Mouse (Mus musculus): ENCODE results near the gene Tmem243. TPM values are rescaled to one million over a fixed set of nuclear protein-coding genes. Genes with fewer than 3 reads are reported as not detected.
"Not testable (repeated sequence)": the region's sequence is repeated elsewhere in the genome, so short reads cannot be mapped to it uniquely, and the experiment has no call there.

The Tmem243 gene
- total and polyA plus RNA-seq, 3 experiments: 3.5 to 14.9 TPM; not detected in 1

DNA sequence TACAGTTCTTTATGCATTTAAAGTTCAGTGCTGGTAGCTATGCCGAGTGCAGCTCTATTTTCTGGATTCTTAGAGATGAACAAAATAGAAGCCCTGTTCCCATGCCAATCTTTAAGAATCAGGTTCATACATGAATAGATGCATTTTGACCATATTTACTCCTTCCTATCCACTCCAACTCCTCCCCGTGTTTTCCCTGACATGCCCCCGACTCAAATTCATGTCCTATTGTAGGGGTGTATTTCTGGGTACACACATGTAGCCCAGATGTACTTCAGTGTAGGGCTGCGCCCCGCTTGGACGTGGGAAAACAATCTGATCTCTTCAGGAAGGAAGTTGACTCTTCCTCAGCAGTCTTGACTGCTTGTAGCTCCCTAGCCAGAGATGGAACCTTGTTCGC is 61.6 kb downstream of the Tmem243 start:
- H3K27me3 ChIP-seq (ENCODE audit: control insufficient read depth in 1 of 2, insufficient read depth in 2 of 2, low read length in 2 of 2): no peaks in the 10 kb centered on the region
- H3K4me3 ChIP-seq (ENCODE audit: control insufficient read depth in 1 of 2, insufficient read depth in 1 of 2, low read depth in 2 of 2, low read length in 2 of 2): peak overlapping the region; percentile 82 to 91
- no peaks in the 10 kb centered on the region for H3K9me3 ChIP-seq (replicated peaks; ENCODE audit: insufficient read depth, low read length)
- H3K79me2 ChIP-seq (ENCODE audit: control insufficient read depth, insufficient read depth, low read length, poor library complexity): peaks cover 25% of the 10 kb centered on the region
- no peak for TF ChIP-seq ETS1 (IDR thresholded peaks at IDR 0.05; ENCODE audit: low read depth, low read length)
- no peak for TF ChIP-seq USF1 (IDR thresholded peaks at IDR 0.05; ENCODE audit: low read depth, low read length)
- TF ChIP-seq MEF2A (IDR thresholded peaks at IDR 0.05; ENCODE audit: extremely low read depth, insufficient replicate concordance, low read depth, low read length, poor library complexity, severe bottlenecking): no peak
- no peak for TF ChIP-seq MAZ (IDR thresholded peaks at IDR 0.05; ENCODE audit: low read depth, low read length)
- TF ChIP-seq POLR2AphosphoS2 (IDR thresholded peaks at IDR 0.05; ENCODE audit: low read length): no peak
- TF ChIP-seq MAX (IDR thresholded peaks at IDR 0.05; ENCODE audit: low read length): no peak
- TF ChIP-seq UBTF (IDR thresholded peaks at IDR 0.05; ENCODE audit: borderline replicate concordance, insufficient read depth, low read depth, low read length): no peak
- no peak for TF ChIP-seq BHLHE40 (IDR thresholded peaks at IDR 0.05; ENCODE audit: borderline replicate concordance, low read depth, low read length)
- TF ChIP-seq ZC3H11A (IDR thresholded peaks at IDR 0.05; ENCODE audit: low read depth, low read length): no peak
- no peak for TF ChIP-seq GABPA (IDR thresholded peaks at IDR 0.05; ENCODE audit: low read depth, low read length)
- TF ChIP-seq KAT2A (conservative IDR thresholded peaks at IDR 0.05; ENCODE audit: low read depth, low read length): no peak
- no peak for TF ChIP-seq USF2 (IDR thresholded peaks at IDR 0.05; ENCODE audit: borderline replicate concordance in 1 of 2, insufficient read depth in 1 of 2, low read depth in 1 of 2, low read length in 2 of 2)
- peaks cover 0 to 6% of the 10 kb centered on the region in 2 experiments; a peak in 3 of 4 replicates for H3K4me1 ChIP-seq (ENCODE audit: control insufficient read depth in 1 of 2, insufficient read depth in 2 of 2, low read length in 2 of 2)
- H3K36me3 ChIP-seq (ENCODE audit: control insufficient read depth in 1 of 2, insufficient read depth in 2 of 2, low read length in 2 of 2): peaks cover 4 to 8% of the 10 kb centered on the region in 2 experiments; a peak in 3 of 4 replicates
- H3K9ac ChIP-seq (ENCODE audit: control insufficient read depth, low read depth, low read length, poor library complexity, severe bottlenecking): peak overlapping the region; percentile 95
- peak; percentile 49 for DNase-seq (ENCODE audit: low read depth, low spot score)
- peak overlapping the region; percentile 75 for H3K27ac ChIP-seq (ENCODE audit: control insufficient read depth, low read depth, low read length)

DNA sequence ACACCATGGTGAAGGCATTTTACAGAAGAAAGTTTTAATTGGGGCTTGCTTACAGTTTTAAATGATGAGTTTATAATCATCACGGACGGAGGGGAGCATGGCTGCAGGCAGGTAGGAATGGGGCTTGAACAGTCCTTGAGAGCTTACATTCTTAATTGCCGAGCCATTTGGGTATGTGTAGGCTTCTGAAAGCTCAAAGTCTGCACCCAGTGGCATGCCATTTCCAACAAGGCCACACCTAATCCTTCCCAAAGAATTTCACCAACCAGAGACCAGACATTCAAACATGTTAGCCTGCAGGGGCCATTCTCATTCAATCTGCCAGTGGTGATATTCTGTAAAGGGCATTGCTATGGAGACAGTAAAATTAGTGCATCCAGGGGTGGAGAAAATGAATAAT is 62.9 kb downstream of the Tmem243 start:
- H3K79me2 ChIP-seq (ENCODE audit: control insufficient read depth, insufficient read depth, low read length, poor library complexity): peaks cover 20% of the 10 kb centered on the region
- no peak overlapping the region for H3K27ac ChIP-seq (ENCODE audit: control insufficient read depth, low read depth, low read length)
- TF ChIP-seq TBP (IDR thresholded peaks at IDR 0.05; ENCODE audit: low read depth, low read length) (no peak), SMC3 (IDR thresholded peaks at IDR 0.05; ENCODE audit: low read depth, low read length) (no peak), RCOR1 (IDR thresholded peaks at IDR 0.05; ENCODE audit: low read depth, low read length) (no peak), POLR2AphosphoS5 (IDR thresholded peaks at IDR 0.05; ENCODE audit: borderline replicate concordance, low read depth, low read length) (no peak), ZC3H11A (IDR thresholded peaks at IDR 0.05; ENCODE audit: low read depth, low read length) (no peak), EP300 (IDR thresholded peaks at IDR 0.05; ENCODE audit: low read depth in 1 of 2, low read length in 2 of 2) (no peak), MYC (IDR thresholded peaks at IDR 0.05; ENCODE audit: low read depth, low read length) (no peak), POLR2AphosphoS2 (IDR thresholded peaks at IDR 0.05; ENCODE audit: low read length) (no peak), CHD1 (IDR thresholded peaks at IDR 0.05; ENCODE audit: low read depth, low read length) (no peak), MXI1 (IDR thresholded peaks at IDR 0.05; ENCODE audit: low read depth, low read length) (no peak), GABPA (IDR thresholded peaks at IDR 0.05; ENCODE audit: low read depth, low read length) (no peak), ELF1 (IDR thresholded peaks at IDR 0.05; ENCODE audit: low read depth, low read length) (no peak), KAT2A (conservative IDR thresholded peaks at IDR 0.05; ENCODE audit: low read depth, low read length) (no peak), E2F4 (IDR thresholded peaks at IDR 0.05; ENCODE audit: borderline replicate concordance, low read depth, low read length) (no peak), MAZ (IDR thresholded peaks at IDR 0.05; ENCODE audit: low read depth, low read length) (no peak)
- peaks cover 0 to 8% of the 10 kb centered on the region in 2 experiments; a peak in 2 of 4 replicates for H3K36me3 ChIP-seq (ENCODE audit: control insufficient read depth in 1 of 2, insufficient read depth in 2 of 2, low read length in 2 of 2)
- DNase-seq (ENCODE audit: low read depth, low spot score): no peak
- no peak overlapping the region for H3K9ac ChIP-seq (ENCODE audit: control insufficient read depth, low read depth, low read length, poor library complexity, severe bottlenecking)
- H3K4me3 ChIP-seq (ENCODE audit: control insufficient read depth in 1 of 2, insufficient read depth in 1 of 2, low read depth in 2 of 2, low read length in 2 of 2): no peak overlapping the region
- H3K4me1 ChIP-seq (ENCODE audit: control insufficient read depth in 1 of 2, insufficient read depth in 2 of 2, low read length in 2 of 2): peaks cover 0 to 6% of the 10 kb centered on the region in 2 experiments; a peak in 3 of 4 replicates
- H3K27me3 ChIP-seq (ENCODE audit: control insufficient read depth in 1 of 2, insufficient read depth in 2 of 2, low read length in 2 of 2): no peaks in the 10 kb centered on the region
- H3K9me3 ChIP-seq (replicated peaks; ENCODE audit: insufficient read depth, low read length): no peaks in the 10 kb centered on the region

DNA sequence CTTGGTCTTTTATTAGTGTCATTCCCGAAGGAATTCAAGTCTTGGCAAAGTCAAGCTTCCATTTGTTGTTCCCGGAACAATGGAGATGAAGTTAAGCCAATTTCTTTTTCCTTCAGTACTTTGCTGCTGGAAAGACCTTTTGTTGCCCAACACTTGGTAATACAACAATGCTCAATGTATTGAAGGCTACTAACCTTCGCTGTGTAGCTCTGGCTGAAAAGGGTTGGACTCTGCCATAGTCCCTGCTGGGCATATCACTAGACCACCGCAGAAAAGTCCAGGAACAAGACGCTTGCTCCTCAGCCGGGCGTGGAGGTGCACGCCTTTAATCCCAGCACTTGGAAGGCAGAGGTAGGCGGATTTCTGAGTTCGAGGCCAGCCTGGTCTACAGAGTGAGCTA is 64.7 kb downstream of the Tmem243 start:
- not testable (repeated sequence) for H3K4me1 ChIP-seq (ENCODE audit: control insufficient read depth in 1 of 2, insufficient read depth in 2 of 2, low read length in 2 of 2); H3K27me3 ChIP-seq (ENCODE audit: control insufficient read depth in 1 of 2, insufficient read depth in 2 of 2, low read length in 2 of 2); H3K27ac ChIP-seq (ENCODE audit: control insufficient read depth, low read depth, low read length); H3K4me3 ChIP-seq (ENCODE audit: control insufficient read depth in 1 of 2, insufficient read depth in 1 of 2, low read depth in 2 of 2, low read length in 2 of 2); H3K36me3 ChIP-seq (ENCODE audit: control insufficient read depth in 1 of 2, insufficient read depth in 2 of 2, low read length in 2 of 2); H3K9ac ChIP-seq (ENCODE audit: control insufficient read depth, low read depth, low read length, poor library complexity, severe bottlenecking); DNase-seq (ENCODE audit: low read depth, low spot score); H3K9me3 ChIP-seq (replicated peaks; ENCODE audit: insufficient read depth, low read length)
- H3K79me2 ChIP-seq (ENCODE audit: control insufficient read depth, insufficient read depth, low read length, poor library complexity): peaks cover 12% of the 10 kb centered on the region
